Mouse (Mus musculus) hindbrain, embryonic 12.5 days (tissue): ENCODE measurements at regions not wholly inside any gene's neighbourhood (a gene's known extent, or its start where the extent isn't known, plus 50 kb on each side); places are given as distances from the start of the nearest gene placed in this dataset.
"Not testable (repeated sequence)": the region's sequence is repeated elsewhere in the genome, so short reads cannot be mapped to it uniquely, and the experiment has no call there.

Experiments
- ATAC-seq: fragments of 200-750 bp; cut with Nextera tagmentation; 2 replicates; pipeline ENCODE4 v1.8.0; 2017; ENCODE audit warnings: moderate TSS enrichment; ENCODE audit not compliant: low FRiP score
- H3K27ac ChIP-seq: fragments of 300-500 bp; sonication (generic); 2 replicates; pipeline ENCODE4 v1.5.1; 2016; ENCODE audit warnings: mild to moderate bottlenecking
- H3K27me3 ChIP-seq: fragments of 300-500 bp; sonication (generic); 2 replicates; pipeline ENCODE4 v1.6.1; 2016; ENCODE audit warnings: mild to moderate bottlenecking
- H3K36me3 ChIP-seq: fragments of 300-500 bp; sonication (generic); 2 replicates; pipeline ENCODE4 v1.6.1; 2016; ENCODE audit warnings: mild to moderate bottlenecking
- H3K4me1 ChIP-seq: fragments of 300-500 bp; sonication (generic); 2 replicates; pipeline ENCODE4 v1.6.1; 2016
- H3K4me2 ChIP-seq: fragments of 300-500 bp; sonication (generic); replicated peaks from 2 replicates; pipeline ENCODE4 v1.6.1; 2016; ENCODE audit warnings: mild to moderate bottlenecking
- H3K4me3 ChIP-seq: fragments of 300-500 bp; sonication (generic); 2 replicates; pipeline ENCODE4 v1.5.1; 2016; ENCODE audit warnings: mild to moderate bottlenecking
- H3K9ac ChIP-seq: fragments of 300-500 bp; sonication (generic); 2 replicates; pipeline ENCODE4 v1.6.1; 2016; ENCODE audit warnings: mild to moderate bottlenecking, moderate library complexity
- H3K9me3 ChIP-seq: fragments of 300-500 bp; sonication (generic); replicated peaks from 2 replicates; pipeline ENCODE4 v1.6.1; 2016; ENCODE audit warnings: mild to moderate bottlenecking
- WGBS: fragments of 180-500 bp; shearing (Covaris S2); methylation state at CpG from one replicate; pipeline ENCODE4 v1.1.7; 2016; 5-methylcytosine and 5-hydroxymethylcytosine counted together

GRCm38 (mm10) chr5:14309981-14310380, 204.7 kb upstream of the Pclo start:
- H3K9ac ChIP-seq = no peak overlapping the region
- no peak overlapping the region for H3K27ac ChIP-seq
- no peaks in the 10 kb centered on the region for H3K27me3 ChIP-seq
- no peaks in the 10 kb centered on the region for H3K9me3 ChIP-seq
- H3K4me3 ChIP-seq = no peak overlapping the region
- H3K36me3 ChIP-seq = no peaks in the 10 kb centered on the region
- no peak for ATAC-seq
- WGBS = 89% methylated on average over 5 of the region's 5 CpGs
- no peaks in the 10 kb centered on the region for H3K4me1 ChIP-seq
- H3K4me2 ChIP-seq = no peak overlapping the region

- no peak for ATAC-seq
- Histone ChIP-seq H3K9me3 (no peaks in the 10 kb centered on the region), H3K9ac (no peak overlapping the region), H3K36me3 (no peaks in the 10 kb centered on the region), H3K27me3 (no peaks in the 10 kb centered on the region), H3K4me2 (no peak overlapping the region), H3K27ac (no peak overlapping the region), H3K4me1 (no peaks in the 10 kb centered on the region), H3K4me3 (no peak overlapping the region)
- 89% methylated on average over 3 of the region's 3 CpGs for WGBS
Observed at GRCm38 (mm10) chr5:14311729-14312128, 203.0 kb upstream of the Pclo start.

- Histone ChIP-seq H3K4me1 (no peaks in the 10 kb centered on the region), H3K9me3 (no peaks in the 10 kb centered on the region), H3K36me3 (no peaks in the 10 kb centered on the region), H3K4me2 (no peak overlapping the region), H3K9ac (no peak overlapping the region), H3K4me3 (no peak overlapping the region), H3K27me3 (no peaks in the 10 kb centered on the region), H3K27ac (no peak overlapping the region)
- WGBS = 84% methylated on average over 4 of the region's 4 CpGs
- no peak for ATAC-seq
Observed at GRCm38 (mm10) chr5:14320216-14320615, 194.5 kb upstream of the Pclo start.

- 69% methylated on average over 1 of the region's 1 CpGs for WGBS
- Histone ChIP-seq H3K27me3 (no peaks in the 10 kb centered on the region), H3K9me3 (no peaks in the 10 kb centered on the region), H3K9ac (no peak overlapping the region), H3K4me3 (no peak overlapping the region), H3K36me3 (no peaks in the 10 kb centered on the region), H3K4me1 (no peaks in the 10 kb centered on the region), H3K27ac (no peak overlapping the region), H3K4me2 (no peak overlapping the region)
- ATAC-seq = no peak
Observed at GRCm38 (mm10) chr5:14322000-14322399, 192.7 kb upstream of the Pclo start.

GRCm38 (mm10) chr5:14360446-14360845, 154.3 kb upstream of the Pclo start:
- 74% methylated on average over 1 of the region's 1 CpGs for WGBS
- no peaks in the 10 kb centered on the region; the same call in 1 of the 2 replicates for H3K9me3 ChIP-seq
- no peak overlapping the region for H3K4me3 ChIP-seq
- no peaks in the 10 kb centered on the region for H3K27me3 ChIP-seq
- H3K9ac ChIP-seq = no peak overlapping the region
- H3K36me3 ChIP-seq = no peaks in the 10 kb centered on the region
- H3K4me1 ChIP-seq = no peaks in the 10 kb centered on the region
- ATAC-seq = no peak
- H3K27ac ChIP-seq = no peak overlapping the region
- H3K4me2 ChIP-seq = no peak overlapping the region

- ATAC-seq = peak; percentile 80; the same call in 1 of the 2 replicates
- no peak overlapping the region for H3K4me2 ChIP-seq
Observed at GRCm38 (mm10) chr5:14389184-14389890, 125.4 kb upstream of the Pclo start.

GRCm38 (mm10) chr5:14391793-14392192, 122.9 kb upstream of the Pclo start:
- 83% methylated on average over 3 of the region's 3 CpGs for WGBS

More at GRCm38 (mm10) chr5:14389184-14389890, 125.4 kb upstream of the Pclo start:
- WGBS = 20% methylated on average over 6 of the region's 6 CpGs
- no peak overlapping the region for H3K9ac ChIP-seq
- no peaks in the 10 kb centered on the region for H3K4me1 ChIP-seq
- no peaks in the 10 kb centered on the region for H3K36me3 ChIP-seq
- no peaks in the 10 kb centered on the region for H3K9me3 ChIP-seq
- no peak overlapping the region for H3K4me3 ChIP-seq
- H3K27ac ChIP-seq = no peak overlapping the region
- no peaks in the 10 kb centered on the region for H3K27me3 ChIP-seq

GRCm38 (mm10) chr5:14403381-14403780, 111.3 kb upstream of the Pclo start:
- not testable (repeated sequence) for H3K36me3 ChIP-seq, H3K4me2 ChIP-seq, H3K9me3 ChIP-seq, H3K9ac ChIP-seq, H3K27me3 ChIP-seq, H3K4me1 ChIP-seq, H3K4me3 ChIP-seq, ATAC-seq, H3K27ac ChIP-seq
- 91% methylated on average over 9 of the region's 12 CpGs for WGBS

More at GRCm38 (mm10) chr5:14391793-14392192, 122.9 kb upstream of the Pclo start:
- no peak overlapping the region for H3K4me2 ChIP-seq
- no peak overlapping the region for H3K27ac ChIP-seq
- no peak overlapping the region for H3K9ac ChIP-seq
- H3K36me3 ChIP-seq = no peaks in the 10 kb centered on the region
- no peaks in the 10 kb centered on the region for H3K4me1 ChIP-seq
- no peaks in the 10 kb centered on the region for H3K27me3 ChIP-seq
- H3K9me3 ChIP-seq = no peaks in the 10 kb centered on the region
- H3K4me3 ChIP-seq = no peak overlapping the region
- no peak for ATAC-seq

- H3K9me3 ChIP-seq = no peaks in the 10 kb centered on the region
- no peak for ATAC-seq
- no peaks in the 10 kb centered on the region for H3K4me1 ChIP-seq
- WGBS = 84% methylated on average over 2 of the region's 2 CpGs
- H3K4me3 ChIP-seq = no peak overlapping the region
- no peak overlapping the region for H3K4me2 ChIP-seq
- no peaks in the 10 kb centered on the region for H3K36me3 ChIP-seq
- H3K9ac ChIP-seq = no peak overlapping the region
- no peaks in the 10 kb centered on the region for H3K27me3 ChIP-seq
- no peak overlapping the region for H3K27ac ChIP-seq
Observed at GRCm38 (mm10) chr5:14404344-14404743, 110.4 kb upstream of the Pclo start.

- Histone ChIP-seq H3K4me3 (no peak overlapping the region), H3K27ac (no peak overlapping the region), H3K36me3 (no peaks in the 10 kb centered on the region), H3K4me1 (no peaks in the 10 kb centered on the region), H3K9ac (no peak overlapping the region), H3K27me3 (no peaks in the 10 kb centered on the region), H3K4me2 (no peak overlapping the region), H3K9me3 (no peaks in the 10 kb centered on the region)
- WGBS = 63% methylated on average over 1 of the region's 1 CpGs
- ATAC-seq = no peak
Observed at GRCm38 (mm10) chr5:14415234-14415862, 99.4 kb upstream of the Pclo start.

- 27% methylated on average over 2 of the region's 5 CpGs for WGBS
Observed at GRCm38 (mm10) chr5:14453082-14453481, 61.6 kb upstream of the Pclo start.

More at GRCm38 (mm10) chr5:14453082-14453481, 61.6 kb upstream of the Pclo start:
- Histone ChIP-seq H3K4me3 (no peak overlapping the region), H3K9me3 (no peaks in the 10 kb centered on the region), H3K4me2 (no peak overlapping the region), H3K4me1 (no peaks in the 10 kb centered on the region), H3K9ac (no peak overlapping the region), H3K36me3 (no peaks in the 10 kb centered on the region), H3K27ac (no peak overlapping the region), H3K27me3 (no peaks in the 10 kb centered on the region)
- no peak for ATAC-seq
